Mouse (Mus musculus) left cerebral cortex, postnatal 4 days (tissue): ENCODE results near the gene Pink1. TPM values are rescaled to one million over a fixed set of nuclear protein-coding genes. Genes with fewer than 3 reads are reported as not detected.

Source experiments
- DNase-seq: peaks from one replicate; pipeline ENCODE4 v3.0.0-alpha.2; 2022
- intact Hi-C: fragments of 180-260 bp; cut with DNase I; formaldehyde crosslinking; loops from one replicate; pipeline ENCODE4 v1.15.1; 2025
- microRNA-seq: library from miRNA; unstranded; fragments of <30 nt; microRNA quantifications from one replicate; pipeline ENCODE4 v1.2.0, GENCODE M21; 2022
- total RNA-seq, 2 experiments: library from RNA; stranded (reverse); gene quantifications; 2 replicates each; pipeline ENCODE4 v1.2.3; 2021

Gene Pink1
- total RNA-seq, 2 experiments from 2014 or later: 120 to 126 TPM

DNA sequence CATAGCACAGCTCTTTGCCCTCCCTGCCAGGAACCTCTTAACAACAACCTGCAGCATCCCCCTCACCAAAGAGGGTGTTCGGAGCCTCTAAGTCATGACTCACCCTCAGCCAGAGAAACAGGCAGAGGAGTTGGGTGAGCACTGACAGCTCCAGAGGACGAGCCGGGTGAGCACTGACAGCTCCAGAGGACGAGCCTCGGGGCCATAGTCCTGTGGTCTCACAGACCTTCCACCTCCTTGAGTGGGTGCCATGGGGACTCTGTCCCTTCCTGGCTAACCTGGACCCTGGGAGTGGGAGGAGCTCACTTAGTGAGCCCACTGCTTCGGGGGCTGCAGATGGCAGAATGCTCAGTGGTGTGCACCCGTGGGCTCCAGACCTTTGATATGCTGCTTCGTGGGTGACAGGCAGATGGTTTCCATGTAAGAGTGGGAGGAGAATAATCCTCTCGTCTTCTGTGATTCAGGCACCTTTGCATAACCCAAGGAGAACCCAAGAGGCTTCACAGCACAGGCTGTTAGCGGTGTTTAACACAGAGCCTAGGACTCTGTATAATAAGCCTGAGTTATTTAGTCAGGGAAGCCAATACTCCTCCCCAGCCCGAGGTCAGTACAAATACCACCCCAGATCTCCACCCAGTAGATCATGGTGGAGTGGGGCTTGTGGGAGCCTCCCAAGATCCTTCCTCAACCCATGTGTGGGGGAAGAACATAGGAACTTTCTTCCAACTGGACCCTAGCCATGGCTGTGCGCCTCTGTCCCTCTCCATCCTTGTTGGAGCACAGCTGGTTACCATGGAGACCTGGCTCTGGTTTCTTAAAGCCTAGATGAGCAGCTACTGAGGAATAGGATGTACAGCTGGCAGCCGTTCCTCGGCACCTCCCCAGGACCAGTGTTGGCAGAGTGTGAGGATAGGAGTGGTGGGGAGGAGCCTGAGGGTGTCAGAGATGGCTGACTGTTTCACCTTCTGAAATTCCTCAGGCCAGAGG, 53.8 kb downstream of the Pink1 start:
- intact Hi-C loops: no loop called here
- peak; percentile 34 for DNase-seq

DNA sequence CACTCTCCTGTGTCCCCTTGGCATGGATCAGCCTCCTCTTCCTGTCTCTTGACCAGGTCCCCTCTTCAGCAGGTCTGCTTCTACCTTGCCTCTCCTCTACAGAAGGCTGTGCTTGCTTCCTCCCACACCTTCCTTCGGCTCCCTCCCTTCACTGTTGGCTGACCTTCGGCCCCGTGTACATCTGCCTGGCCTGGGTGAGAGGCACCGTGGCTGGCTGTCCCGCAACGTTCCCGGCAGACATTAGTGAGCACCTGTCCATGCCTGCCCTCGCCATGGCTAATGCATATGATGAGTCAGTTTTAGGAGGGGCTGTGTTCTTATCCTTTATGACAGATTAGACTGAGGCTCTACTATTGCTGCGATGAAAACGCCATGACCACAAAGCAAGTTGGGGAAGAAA, 58.2 kb downstream of the Pink1 start:
- no peak for DNase-seq
- intact Hi-C loops: no loop called here

Small RNA genes within 50 kb of the gene (microRNA-seq; reads per million reads assigned to microRNA genes)
- gene Gm27646 (not detected), gene Mir7019 (6.6 reads per million, percentile 16 among the genes with 10 or more reads in this experiment)

Other genes starting within 250 kb of the Pink1 start
- gene Hp1bp3, start 110.0 kb downstream of the Pink1 start, total RNA-seq: 100 to 1,000 TPM; 197 to 205 TPM
- gene Sh2d5, start 75.9 kb downstream of the Pink1 start, total RNA-seq: 10 to 100 TPM; 17.1 to 18.2 TPM
- gene Kif17, start 75.9 kb downstream of the Pink1 start, total RNA-seq: 1 to 10 TPM; 8.5 to 9.3 TPM
- gene Ddost, start 21.6 kb downstream of the Pink1 start, total RNA-seq: 100 to 1,000 TPM; 108 to 115 TPM
- under 1 TPM; 0.76 to 0.87 TPM for gene Cda, start 41.7 kb upstream of the Pink1 start, total RNA-seq
- gene Fam43b, start 70.2 kb upstream of the Pink1 start, total RNA-seq: 10 to 100 TPM; 27.7 to 30.6 TPM
- gene Mul1, start 108.4 kb upstream of the Pink1 start, total RNA-seq: 10 to 100 TPM; 35.4 to 35.8 TPM
- gene Camk2n1, start 128.0 kb upstream of the Pink1 start, total RNA-seq: 100 to 1,000 TPM; 106 to 110 TPM